Mouse (Mus musculus) forebrain, embryonic 16.5 days (tissue): ENCODE measurements at regions not wholly inside any gene's neighbourhood (a gene's known extent, or its start where the extent isn't known, plus 50 kb on each side); places are given as distances from the start of the nearest gene placed in this dataset.

Experiments used
- ATAC-seq: fragments of 200-750 bp; cut with Nextera tagmentation; 2 replicates; pipeline ENCODE4 v1.8.0; 2017; ENCODE audit warnings: mild to moderate bottlenecking, moderate library complexity
- H3K27ac ChIP-seq: fragments of 300-500 bp; sonication (generic); 2 replicates; pipeline ENCODE4 v1.5.1; 2014; ENCODE audit warnings: low read length, control low read depth
- H3K27me3 ChIP-seq: fragments of 300-500 bp; sonication (generic); replicated peaks from 2 replicates; pipeline ENCODE4 v1.6.1; 2014; ENCODE audit warnings: low read length; ENCODE audit not compliant: control insufficient read depth, insufficient read depth
- H3K36me3 ChIP-seq: fragments of 300-500 bp; sonication (generic); 2 replicates; pipeline ENCODE4 v1.6.1; 2014; ENCODE audit not compliant: control insufficient read depth, insufficient read depth
- H3K4me1 ChIP-seq: fragments of 300-500 bp; sonication (generic); replicated peaks from 2 replicates; pipeline ENCODE4 v1.6.1; 2014; ENCODE audit warnings: low read length; ENCODE audit not compliant: control insufficient read depth, insufficient read depth
- H3K4me2 ChIP-seq: fragments of 300-500 bp; sonication (generic); 2 replicates; pipeline ENCODE4 v1.6.1; 2014; ENCODE audit warnings: mild to moderate bottlenecking, low read length, control low read depth
- H3K4me3 ChIP-seq: fragments of 300-500 bp; sonication (generic); replicated peaks from 2 replicates; pipeline ENCODE4 v1.5.1; 2014; ENCODE audit warnings: mild to moderate bottlenecking, low read length, control low read depth
- H3K9ac ChIP-seq: fragments of 300-500 bp; sonication (generic); replicated peaks from 2 replicates; pipeline ENCODE4 v1.6.1; 2014; ENCODE audit warnings: low read depth, low read length, control low read depth
- H3K9me3 ChIP-seq: fragments of 300-500 bp; sonication (generic); 2 replicates; pipeline ENCODE4 v1.6.1; 2016; ENCODE audit warnings: low read length; ENCODE audit not compliant: control insufficient read depth
- WGBS: fragments of 180-500 bp; shearing (Covaris S2); extraction: QIAGEN DNeasy Blood & Tissue Kit; methylation state at CpG from one replicate; pipeline ENCODE4 v1.1.7; 2014; 5-methylcytosine and 5-hydroxymethylcytosine counted together

DNA sequence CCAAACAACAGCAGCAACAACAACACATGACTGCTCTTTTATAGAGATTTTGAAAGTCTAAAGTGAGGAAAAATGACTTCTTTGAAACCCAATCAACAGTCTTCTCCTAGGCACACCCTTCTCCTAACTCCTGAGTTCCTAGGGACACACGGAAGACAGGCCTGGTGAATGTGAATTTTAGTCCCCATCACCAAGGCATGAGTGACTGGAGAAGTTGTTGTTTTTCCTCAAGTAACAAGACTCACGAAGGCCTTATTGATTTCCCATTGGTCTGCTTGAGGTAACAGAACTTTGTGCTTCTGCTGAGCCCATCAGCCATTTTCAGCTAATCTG lies 209.2 kb upstream of the Pfn2 start:
- no peaks in the 10 kb centered on the region for H3K9me3 ChIP-seq
- whole genome bisulfite sequencing, result 88% methylated on average over 2 of the region's 2 CpGs
- no peaks in the 10 kb centered on the region for H3K36me3 ChIP-seq
- no peak overlapping the region for H3K4me3 ChIP-seq
- no peak overlapping the region for H3K27ac ChIP-seq
- H3K27me3 ChIP-seq, result no peaks in the 10 kb centered on the region
- H3K4me1 ChIP-seq, result no peaks in the 10 kb centered on the region
- no peak overlapping the region for H3K4me2 ChIP-seq
- H3K9ac ChIP-seq, result no peak overlapping the region
- ATAC-seq, result no peak

- Histone ChIP-seq H3K36me3 (no peaks in the 10 kb centered on the region), H3K27me3 (no peaks in the 10 kb centered on the region), H3K9me3 (no peaks in the 10 kb centered on the region), H3K27ac (no peak overlapping the region), H3K9ac (no peak overlapping the region), H3K4me2 (no peak overlapping the region), H3K4me3 (no peak overlapping the region), H3K4me1 (no peaks in the 10 kb centered on the region)
- ATAC-seq, result no peak
- 22% methylated on average over 10 of the region's 10 CpGs for WGBS
These were observed 210.3 kb upstream of the Pfn2 start for GRCm38 (mm10) chr3:58058134-58058533.

- Histone ChIP-seq H3K27ac (no peak overlapping the region), H3K27me3 (no peaks in the 10 kb centered on the region), H3K4me2 (no peak overlapping the region), H3K4me1 (no peaks in the 10 kb centered on the region), H3K9ac (no peak overlapping the region), H3K4me3 (no peak overlapping the region), H3K36me3 (no peaks in the 10 kb centered on the region), H3K9me3 (no peaks in the 10 kb centered on the region)
- 91% methylated on average over 7 of the region's 7 CpGs for WGBS
- ATAC-seq, result no peak
These were observed 216.1 kb upstream of the Pfn2 start for GRCm38 (mm10) chr3:58063852-58064549.

- 49% methylated on average over 3 of the region's 3 CpGs for WGBS
- no peaks in the 10 kb centered on the region for H3K4me1 ChIP-seq
- no peak overlapping the region for H3K4me3 ChIP-seq
- no peak overlapping the region for H3K27ac ChIP-seq
- ATAC-seq, result no peak
- no peak overlapping the region for H3K9ac ChIP-seq
- H3K36me3 ChIP-seq, result no peaks in the 10 kb centered on the region
- no peaks in the 10 kb centered on the region for H3K9me3 ChIP-seq
- H3K4me2 ChIP-seq, result no peak overlapping the region
- H3K27me3 ChIP-seq, result no peaks in the 10 kb centered on the region
These were observed 223.7 kb upstream of the Pfn2 start for GRCm38 (mm10) chr3:58071574-58071973.

GRCm38 (mm10) chr3:58072230-58072839 lies 224.5 kb upstream of the Pfn2 start:
- 20% methylated on average over 5 of the region's 5 CpGs for WGBS
- ATAC-seq, result no peak
- no peak overlapping the region for H3K27ac ChIP-seq
- no peak overlapping the region for H3K4me3 ChIP-seq
- H3K36me3 ChIP-seq, result no peaks in the 10 kb centered on the region
- no peaks in the 10 kb centered on the region for H3K27me3 ChIP-seq
- H3K4me1 ChIP-seq, result no peaks in the 10 kb centered on the region
- no peak overlapping the region for H3K9ac ChIP-seq
- no peak overlapping the region for H3K4me2 ChIP-seq
- H3K9me3 ChIP-seq, result no peaks in the 10 kb centered on the region

DNA sequence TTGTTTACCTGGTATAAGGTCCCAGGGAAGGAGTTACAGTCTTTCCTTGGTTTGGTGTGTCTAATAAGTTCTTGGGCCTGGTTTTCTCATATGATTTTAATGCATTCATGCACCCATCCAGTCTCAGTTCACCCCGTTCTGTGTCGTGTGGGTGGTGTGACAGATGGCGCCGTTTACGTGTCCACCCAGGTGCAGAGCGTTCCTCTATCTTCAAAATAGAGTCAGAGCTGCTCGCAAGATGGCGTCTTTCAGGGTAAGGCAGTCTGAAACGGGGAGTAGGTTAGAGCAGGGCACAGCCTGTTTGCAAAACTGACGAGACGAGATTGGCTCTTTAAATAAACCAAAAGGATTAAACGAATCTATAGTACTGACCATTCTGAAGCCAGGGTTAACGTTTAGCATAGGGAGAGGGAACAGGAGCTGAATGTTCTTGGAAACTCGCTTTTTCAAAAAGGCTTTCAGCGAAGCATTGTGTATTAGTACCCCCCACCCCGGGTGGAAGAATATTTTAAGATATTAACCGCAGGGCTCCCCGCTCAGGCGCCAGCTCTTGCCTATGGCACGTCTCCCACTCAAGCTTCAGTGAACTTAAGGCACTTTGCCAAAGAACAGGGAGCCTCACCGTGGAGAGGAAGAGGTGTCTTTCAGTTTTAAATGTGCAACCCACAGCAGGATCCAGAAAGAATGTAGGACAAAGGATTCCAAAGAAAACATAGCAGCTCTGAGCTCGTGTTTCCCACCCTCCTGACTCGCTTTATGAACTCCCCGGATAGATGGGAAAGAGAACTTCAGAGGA lies 241.7 kb upstream of the Pfn2 start:
- peaks cover 4% of the 10 kb centered on the region; the same call in 1 of the 2 replicates for H3K4me1 ChIP-seq
- H3K9ac ChIP-seq, result no peak overlapping the region
- no peak for ATAC-seq
- no peak overlapping the region for H3K27ac ChIP-seq
- H3K4me3 ChIP-seq, result no peak overlapping the region
- H3K36me3 ChIP-seq, result no peaks in the 10 kb centered on the region
- no peaks in the 10 kb centered on the region for H3K9me3 ChIP-seq
- H3K4me2 ChIP-seq, result no peak overlapping the region
- WGBS, result 63% methylated on average over 24 of the region's 24 CpGs
- H3K27me3 ChIP-seq, result no peaks in the 10 kb centered on the region

- 85% methylated on average over 8 of the region's 8 CpGs for WGBS
- no peak overlapping the region for H3K4me3 ChIP-seq
- no peak for ATAC-seq
These were observed 242.5 kb upstream of the Pfn2 start for GRCm38 (mm10) chr3:58090396-58090795.

GRCm38 (mm10) chr3:58091466-58092176 lies 243.7 kb upstream of the Pfn2 start:
- no peak for ATAC-seq
- no peaks in the 10 kb centered on the region for H3K27me3 ChIP-seq
- no peak overlapping the region for H3K4me2 ChIP-seq
- no peaks in the 10 kb centered on the region for H3K36me3 ChIP-seq
- H3K9ac ChIP-seq, result no peak overlapping the region
- WGBS, result 88% methylated on average over 6 of the region's 6 CpGs
- peaks cover 4% of the 10 kb centered on the region; the same call in 1 of the 2 replicates for H3K4me1 ChIP-seq
- no peak overlapping the region for H3K4me3 ChIP-seq
- H3K9me3 ChIP-seq, result no peaks in the 10 kb centered on the region
- H3K27ac ChIP-seq, result no peak overlapping the region

More at GRCm38 (mm10) chr3:58090396-58090795, 242.5 kb upstream of the Pfn2 start:
- H3K36me3 ChIP-seq, result no peaks in the 10 kb centered on the region
- no peak overlapping the region for H3K9ac ChIP-seq
- peaks cover 4% of the 10 kb centered on the region; the same call in 1 of the 2 replicates for H3K4me1 ChIP-seq
- H3K27me3 ChIP-seq, result no peaks in the 10 kb centered on the region
- H3K4me2 ChIP-seq, result no peak overlapping the region
- no peak overlapping the region for H3K27ac ChIP-seq
- H3K9me3 ChIP-seq, result no peaks in the 10 kb centered on the region

DNA sequence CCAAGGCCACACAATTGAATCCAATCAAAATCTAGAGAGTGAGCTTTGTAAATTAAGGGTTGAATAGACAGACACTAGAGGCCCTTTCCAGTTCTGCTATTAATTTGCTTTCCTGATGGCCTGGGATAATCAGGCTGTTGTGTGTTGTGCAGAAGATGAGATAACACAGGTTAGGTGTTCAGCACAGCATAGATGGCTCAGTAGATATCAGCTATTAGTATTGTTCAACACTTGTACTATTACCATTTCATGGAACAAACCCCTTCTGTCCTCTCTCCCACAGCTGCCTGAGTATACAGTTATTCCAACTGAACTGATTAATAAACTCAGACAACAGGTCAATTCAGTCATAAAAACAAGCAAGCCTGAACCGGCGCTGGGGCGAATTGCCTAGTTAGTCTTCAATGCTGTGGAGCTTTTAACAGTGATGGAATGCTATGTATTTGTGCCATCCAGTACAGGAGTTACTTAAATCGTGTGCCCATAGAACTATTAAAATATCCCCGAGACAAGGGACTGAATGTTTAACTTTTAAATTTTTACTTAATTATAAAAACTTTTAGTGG lies 263.1 kb upstream of the Pfn2 start:
- Histone ChIP-seq H3K4me1 (0 out of 2 replicates have a peak, but pooled peaks cover 2% of the 10 kb centered on the region), H3K36me3 (no peaks in the 10 kb centered on the region), H3K27me3 (no peaks in the 10 kb centered on the region), H3K4me2 (no peak overlapping the region), H3K9ac (no peak overlapping the region), H3K4me3 (no peak overlapping the region), H3K9me3 (no peaks in the 10 kb centered on the region), H3K27ac (no peak overlapping the region)
- ATAC-seq, result no peak
- 73% methylated on average over 5 of the region's 5 CpGs for WGBS
